Mouse (Mus musculus): Measurements from ENCODE around the gene Hjurp.
"Not testable (repeated sequence)": the region's sequence is repeated elsewhere in the genome, so short reads cannot be mapped to it uniquely, and the experiment has no call there.

The Hjurp gene

GRCm38 (mm10) chr1:88240072-88240471 lies 37.4 kb downstream of the Hjurp start:
- DNase-seq (ENCODE audit: low spot score in 2 of 2): no peak

GRCm38 (mm10) chr1:88238771-88239170 lies 38.7 kb downstream of the Hjurp start:
- no peak for DNase-seq (ENCODE audit: low spot score in 2 of 2)

- DNase-seq (ENCODE audit: low spot score in 2 of 2): no peak
These were observed 40.1 kb downstream of the Hjurp start for GRCm38 (mm10) chr1:88237311-88237710.

GRCm38 (mm10) chr1:88235894-88236415 lies 41.5 kb downstream of the Hjurp start:
- DNase-seq (ENCODE audit: low spot score in 2 of 2): no peak

- DNase-seq (ENCODE audit: low spot score in 2 of 2): no peak
These were observed 42.2 kb downstream of the Hjurp start for GRCm38 (mm10) chr1:88235046-88235893.

- DNase-seq (ENCODE audit: low spot score in 2 of 2): no peak
These were observed 42.8 kb downstream of the Hjurp start for GRCm38 (mm10) chr1:88234646-88235045.

GRCm38 (mm10) chr1:88234248-88234610 lies 43.2 kb downstream of the Hjurp start:
- no peak for DNase-seq (ENCODE audit: low spot score in 2 of 2)

- no peak for DNase-seq (ENCODE audit: low spot score in 2 of 2)
These were observed 43.8 kb downstream of the Hjurp start for GRCm38 (mm10) chr1:88233421-88234247.

GRCm38 (mm10) chr1:88232664-88233380 lies 44.6 kb downstream of the Hjurp start:
- no peak for DNase-seq (ENCODE audit: low spot score in 2 of 2)

GRCm38 (mm10) chr1:88231803-88232499 lies 45.5 kb downstream of the Hjurp start:
- DNase-seq (ENCODE audit: low spot score in 2 of 2): no peak

GRCm38 (mm10) chr1:88230981-88231802 lies 46.2 kb downstream of the Hjurp start:
- DNase-seq (ENCODE audit: low spot score in 2 of 2): no peak

GRCm38 (mm10) chr1:88230421-88230820 lies 47.0 kb downstream of the Hjurp start:
- DNase-seq (ENCODE audit: low spot score in 2 of 2): no peak

- no peak for DNase-seq (ENCODE audit: low spot score in 2 of 2)
These were observed 47.4 kb downstream of the Hjurp start for GRCm38 (mm10) chr1:88229986-88230385.

GRCm38 (mm10) chr1:88229566-88229965 lies 47.9 kb downstream of the Hjurp start:
- no peak for DNase-seq (ENCODE audit: low spot score in 2 of 2)

GRCm38 (mm10) chr1:88228121-88228520 lies 49.3 kb downstream of the Hjurp start:
- peak in 1 of 2 experiments; percentile 3 for DNase-seq (ENCODE audit: low spot score in 2 of 2)

- peak in 1 of 2 experiments; percentile 3 for DNase-seq (ENCODE audit: low spot score in 2 of 2)
These were observed 50.0 kb downstream of the Hjurp start for GRCm38 (mm10) chr1:88227482-88227881.

- peak in 1 of 2 experiments; percentile 6 for DNase-seq (ENCODE audit: low spot score in 2 of 2)
These were observed 50.6 kb downstream of the Hjurp start, which contains the start of gene Mroh2a for GRCm38 (mm10) chr1:88226670-88227379. Gene Mroh2a, plus strand, starts transcription at chr1:88226986.

- peak in 1 of 2 experiments; percentile 4 for DNase-seq (ENCODE audit: low spot score in 2 of 2)
These were observed 51.7 kb downstream of the Hjurp start for GRCm38 (mm10) chr1:88225741-88226140.

GRCm38 (mm10) chr1:88225301-88225700 lies 52.1 kb downstream of the Hjurp start:
- DNase-seq (ENCODE audit: low spot score in 2 of 2): not testable (repeated sequence)
